Mouse (Mus musculus): ENCODE measurements at regions not wholly inside any gene's neighbourhood (a gene's known extent, or its start where the extent isn't known, plus 50 kb on each side); places are given as distances from the start of the nearest gene placed in this dataset.
A peak's percentile ranks its signal among the peaks of the same experiment; 100 is the strongest.

- no peak overlapping the region for H3K9ac ChIP-seq (replicated peaks; ENCODE audit: low read depth, low read length)
- H3K27ac ChIP-seq (ENCODE audit: low read depth): no peak overlapping the region
- no peak overlapping the region for H3K4me3 ChIP-seq (ENCODE audit: low read depth, low read length)
- DNase-seq (ENCODE audit: low spot score): no peak
- 78% methylated on average over 5 of the region's 5 CpGs for WGBS
- H3K9me3 ChIP-seq (replicated peaks; ENCODE audit: control insufficient read depth, low read length): no peaks in the 10 kb centered on the region
- no peaks in the 10 kb centered on the region for H3K4me1 ChIP-seq (ENCODE audit: control insufficient read depth, insufficient read depth)
- TF ChIP-seq EP300 (IDR thresholded peaks at IDR 0.05; ENCODE audit: low read depth): no peak
- no peak for TF ChIP-seq CTCF (IDR thresholded peaks at IDR 0.05; ENCODE audit: low read depth)
- H3K4me2 ChIP-seq (ENCODE audit: low read depth, low read length): no peak overlapping the region
- no peaks in the 10 kb centered on the region for H3K27me3 ChIP-seq (ENCODE audit: control insufficient read depth, insufficient read depth, low read length)
- no peak for ATAC-seq (ENCODE audit: insufficient read depth, low read depth)
- H3K36me3 ChIP-seq (replicated peaks; ENCODE audit: control insufficient read depth, insufficient read depth, low read length): no peaks in the 10 kb centered on the region
Measured at GRCm38 (mm10) chr4:34264431-34264830, 214.4 kb upstream of the Spaca1 start.

- no peak for TF ChIP-seq EP300 (IDR thresholded peaks at IDR 0.05; ENCODE audit: low read depth)
- TF ChIP-seq CTCF (IDR thresholded peaks at IDR 0.05; ENCODE audit: low read depth): no peak
- no peaks in the 10 kb centered on the region for H3K27me3 ChIP-seq (ENCODE audit: control insufficient read depth, insufficient read depth, low read length)
- H3K4me3 ChIP-seq (ENCODE audit: low read depth, low read length): no peak overlapping the region
- H3K9me3 ChIP-seq (replicated peaks; ENCODE audit: control insufficient read depth, low read length): no peaks in the 10 kb centered on the region
- H3K4me2 ChIP-seq (ENCODE audit: low read depth, low read length): no peak overlapping the region
- no peak overlapping the region for H3K27ac ChIP-seq (ENCODE audit: low read depth)
- H3K9ac ChIP-seq (replicated peaks; ENCODE audit: low read depth, low read length): no peak overlapping the region
- H3K36me3 ChIP-seq (replicated peaks; ENCODE audit: control insufficient read depth, insufficient read depth, low read length): no peaks in the 10 kb centered on the region
- 50% methylated on average over 3 of the region's 3 CpGs for WGBS
- H3K4me1 ChIP-seq (ENCODE audit: control insufficient read depth, insufficient read depth): no peaks in the 10 kb centered on the region
- DNase-seq (ENCODE audit: low spot score) (no peak), ATAC-seq (ENCODE audit: insufficient read depth, low read depth) (no peak)
Measured at GRCm38 (mm10) chr4:34274316-34274715, 224.3 kb upstream of the Spaca1 start.

- Histone ChIP-seq H3K9me3 (replicated peaks; ENCODE audit: control insufficient read depth, low read length) (no peaks in the 10 kb centered on the region), H3K27ac (ENCODE audit: low read depth) (no peak overlapping the region), H3K4me3 (ENCODE audit: low read depth, low read length) (no peak overlapping the region), H3K27me3 (ENCODE audit: control insufficient read depth, insufficient read depth, low read length) (no peaks in the 10 kb centered on the region), H3K4me1 (ENCODE audit: control insufficient read depth, insufficient read depth) (no peaks in the 10 kb centered on the region), H3K4me2 (ENCODE audit: low read depth, low read length) (no peak overlapping the region), H3K9ac (replicated peaks; ENCODE audit: low read depth, low read length) (no peak overlapping the region), H3K36me3 (replicated peaks; ENCODE audit: control insufficient read depth, insufficient read depth, low read length) (no peaks in the 10 kb centered on the region)
- ATAC-seq (ENCODE audit: insufficient read depth, low read depth) (no peak), DNase-seq (ENCODE audit: low spot score) (peak; percentile 7)
- TF ChIP-seq CTCF (IDR thresholded peaks at IDR 0.05; ENCODE audit: low read depth): no peak
- no peak for TF ChIP-seq EP300 (IDR thresholded peaks at IDR 0.05; ENCODE audit: low read depth)
Measured at GRCm38 (mm10) chr4:34275372-34275771, 225.4 kb upstream of the Spaca1 start.

GRCm38 (mm10) chr4:34302504-34303108 is 248.1 kb upstream of the Akirin2 start:
- WGBS: 56% methylated on average over 4 of the region's 4 CpGs
- Histone ChIP-seq H3K4me3 (ENCODE audit: low read depth, low read length) (no peak overlapping the region), H3K4me1 (ENCODE audit: control insufficient read depth, insufficient read depth) (no peaks in the 10 kb centered on the region), H3K27me3 (ENCODE audit: control insufficient read depth, insufficient read depth, low read length) (no peaks in the 10 kb centered on the region), H3K9me3 (replicated peaks; ENCODE audit: control insufficient read depth, low read length) (no peaks in the 10 kb centered on the region), H3K9ac (replicated peaks; ENCODE audit: low read depth, low read length) (no peak overlapping the region), H3K27ac (ENCODE audit: low read depth) (no peak overlapping the region), H3K4me2 (ENCODE audit: low read depth, low read length) (no peak overlapping the region), H3K36me3 (replicated peaks; ENCODE audit: control insufficient read depth, insufficient read depth, low read length) (no peaks in the 10 kb centered on the region)
- TF ChIP-seq EP300 (IDR thresholded peaks at IDR 0.05; ENCODE audit: low read depth) (no peak), CTCF (IDR thresholded peaks at IDR 0.05; ENCODE audit: low read depth) (no peak)
- ATAC-seq (ENCODE audit: insufficient read depth, low read depth) (no peak), DNase-seq (ENCODE audit: low spot score) (no peak)

- Histone ChIP-seq H3K9ac (replicated peaks; ENCODE audit: low read depth, low read length) (no peak overlapping the region), H3K4me2 (ENCODE audit: low read depth, low read length) (no peak overlapping the region), H3K4me1 (ENCODE audit: control insufficient read depth, insufficient read depth) (no peaks in the 10 kb centered on the region), H3K27ac (ENCODE audit: low read depth) (no peak overlapping the region), H3K36me3 (replicated peaks; ENCODE audit: control insufficient read depth, insufficient read depth, low read length) (no peaks in the 10 kb centered on the region), H3K9me3 (replicated peaks; ENCODE audit: control insufficient read depth, low read length) (no peaks in the 10 kb centered on the region), H3K27me3 (ENCODE audit: control insufficient read depth, insufficient read depth, low read length) (no peaks in the 10 kb centered on the region), H3K4me3 (ENCODE audit: low read depth, low read length) (no peak overlapping the region)
- ATAC-seq (ENCODE audit: insufficient read depth, low read depth) (no peak), DNase-seq (ENCODE audit: low spot score) (no peak)
- 70% methylated on average over 8 of the region's 8 CpGs for WGBS
- no peak for TF ChIP-seq CTCF (IDR thresholded peaks at IDR 0.05; ENCODE audit: low read depth)
- no peak for TF ChIP-seq EP300 (IDR thresholded peaks at IDR 0.05; ENCODE audit: low read depth)
Measured at GRCm38 (mm10) chr4:34308921-34309563, 241.7 kb upstream of the Akirin2 start.
